Mouse (Mus musculus): ENCODE data around the gene Gas6.
A peak's percentile ranks its signal among the peaks of the same experiment; 100 is the strongest.

Gene Gas6

DNA sequence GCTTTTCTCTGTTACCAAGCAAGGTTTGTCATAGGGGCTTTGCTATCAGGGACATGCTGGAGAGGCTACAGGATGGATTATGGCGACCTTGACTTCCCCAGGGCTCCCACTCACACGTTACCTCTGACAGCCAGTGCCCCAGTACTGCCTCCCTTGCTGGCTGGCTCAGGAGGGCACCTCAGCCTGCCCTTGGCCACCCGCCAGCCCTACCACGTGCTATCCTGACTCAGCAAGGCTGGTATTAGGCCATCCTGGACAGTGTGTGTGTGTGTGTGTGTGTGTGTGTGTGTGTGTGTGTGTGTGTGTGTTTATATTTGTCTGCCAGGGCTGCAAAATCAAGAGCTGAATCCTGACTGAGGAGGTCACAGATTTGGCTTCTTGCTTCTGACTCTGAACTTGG, 12.6 kb upstream of the Gas6 start:
- DNase-seq (ENCODE audit: low read depth, low spot score): no peak

DNA sequence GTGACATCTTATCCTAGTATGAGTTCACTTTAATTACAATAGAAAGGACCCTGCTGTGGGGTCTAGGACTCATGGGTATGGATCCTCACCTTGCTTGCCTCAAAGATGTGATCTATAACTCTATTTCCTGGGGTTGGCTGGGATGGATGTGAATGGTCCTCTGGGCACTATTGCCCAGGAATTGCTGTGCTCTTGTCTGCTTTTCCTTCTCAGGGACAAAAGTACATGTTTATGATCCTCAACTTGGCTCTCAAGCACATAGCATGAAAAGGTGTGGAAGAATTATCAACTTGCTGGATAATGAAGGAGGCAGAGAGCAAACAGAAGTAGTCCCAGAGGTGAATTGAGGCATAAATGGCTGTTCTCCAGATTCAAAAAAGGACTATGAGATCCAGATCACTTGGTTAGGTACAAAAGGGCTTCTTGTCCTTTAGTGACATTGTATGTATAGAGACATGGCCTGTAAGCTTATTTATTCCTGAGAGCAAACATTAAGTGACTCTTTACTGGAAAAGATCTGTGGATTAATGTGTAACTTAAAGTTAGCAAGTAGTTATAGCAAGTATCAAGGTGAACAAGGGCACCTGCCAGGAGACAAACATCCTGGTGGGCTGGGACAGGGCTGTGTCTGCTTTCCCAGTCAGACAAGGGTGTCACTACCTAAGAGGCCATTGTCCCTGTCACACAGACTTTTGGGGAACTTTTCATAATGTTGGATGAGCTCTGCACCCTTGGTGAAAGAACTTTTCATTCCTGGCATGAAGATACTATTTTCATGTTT, 10.8 kb upstream of the Gas6 start:
- no peak for DNase-seq (ENCODE audit: low read depth, low spot score)

DNA sequence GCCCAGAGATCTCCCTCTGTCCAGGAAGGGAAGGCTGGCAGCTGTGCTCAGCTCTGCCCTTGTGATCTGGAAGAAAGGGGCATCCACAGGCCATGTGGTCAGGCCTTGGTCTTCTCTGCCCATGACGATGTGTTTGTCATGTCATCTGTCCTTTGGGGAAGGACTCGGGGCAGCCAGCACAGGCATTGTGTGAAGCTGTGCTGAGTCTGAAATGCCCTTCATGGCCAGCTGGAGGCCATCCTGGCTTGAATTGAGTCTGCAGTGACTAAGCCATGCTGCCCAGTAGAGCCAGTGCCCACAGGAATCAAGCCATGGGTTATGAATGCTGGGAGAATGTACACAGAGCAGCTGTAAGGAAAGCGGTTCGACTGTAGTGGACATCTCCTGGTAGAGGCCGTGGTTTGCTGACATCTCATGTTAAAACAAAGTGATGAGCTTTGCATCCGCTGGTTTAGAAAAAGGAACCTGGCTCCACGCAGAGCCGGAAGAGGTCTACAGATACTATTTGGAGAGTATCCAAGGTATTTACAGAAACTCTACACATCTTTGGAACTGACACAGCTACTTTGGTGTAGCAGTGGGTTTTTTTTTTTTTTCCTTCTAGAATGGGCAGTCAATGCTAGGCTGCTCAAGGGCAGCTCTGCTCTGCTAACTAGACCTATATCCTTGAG, 9.8 kb upstream of the Gas6 start:
- DNase-seq (ENCODE audit: low read depth, low spot score): no peak

DNA sequence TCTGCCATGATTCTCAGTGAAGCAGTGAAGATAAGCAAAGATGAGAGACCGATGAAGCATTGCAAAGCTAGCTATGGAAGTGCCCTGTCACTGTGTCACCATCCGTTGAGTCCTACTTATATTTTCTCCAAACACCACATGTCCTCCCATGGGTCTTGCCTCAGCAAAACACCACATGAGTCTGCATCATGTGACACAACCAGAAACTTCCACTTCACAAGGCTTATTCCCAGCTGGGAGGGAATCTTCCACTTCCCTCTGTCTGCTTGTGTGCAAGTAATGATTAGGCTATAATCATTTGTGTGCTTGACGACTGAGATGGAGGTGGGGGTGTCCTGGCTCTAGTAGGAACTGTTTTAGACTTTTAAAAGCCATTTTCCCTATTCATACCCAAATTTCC, 6.9 kb upstream of the Gas6 start:
- DNase-seq (ENCODE audit: low read depth, low spot score): no peak

DNA sequence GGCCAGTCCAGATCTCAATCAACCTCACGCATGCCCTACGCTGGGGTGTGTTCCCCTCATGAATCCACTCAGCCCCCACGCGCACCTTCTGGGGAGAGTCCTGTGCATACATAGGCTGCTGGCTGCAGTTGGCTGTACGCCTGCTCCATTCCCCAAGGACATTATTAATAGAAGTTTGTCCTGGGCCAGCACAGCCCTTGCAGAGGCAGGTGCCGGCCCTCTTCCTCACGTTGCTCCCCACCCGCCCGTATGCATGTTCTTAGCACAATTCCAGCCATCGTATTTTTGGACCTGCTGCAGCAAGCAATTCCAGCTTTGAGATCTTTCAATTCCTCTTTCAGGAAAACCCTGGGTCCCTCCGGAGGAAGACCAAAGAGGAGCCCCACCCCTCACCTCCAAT, 1.3 kb downstream of the Gas6 start:
- DNase-seq (ENCODE audit: low read depth, low spot score): no peak

DNA sequence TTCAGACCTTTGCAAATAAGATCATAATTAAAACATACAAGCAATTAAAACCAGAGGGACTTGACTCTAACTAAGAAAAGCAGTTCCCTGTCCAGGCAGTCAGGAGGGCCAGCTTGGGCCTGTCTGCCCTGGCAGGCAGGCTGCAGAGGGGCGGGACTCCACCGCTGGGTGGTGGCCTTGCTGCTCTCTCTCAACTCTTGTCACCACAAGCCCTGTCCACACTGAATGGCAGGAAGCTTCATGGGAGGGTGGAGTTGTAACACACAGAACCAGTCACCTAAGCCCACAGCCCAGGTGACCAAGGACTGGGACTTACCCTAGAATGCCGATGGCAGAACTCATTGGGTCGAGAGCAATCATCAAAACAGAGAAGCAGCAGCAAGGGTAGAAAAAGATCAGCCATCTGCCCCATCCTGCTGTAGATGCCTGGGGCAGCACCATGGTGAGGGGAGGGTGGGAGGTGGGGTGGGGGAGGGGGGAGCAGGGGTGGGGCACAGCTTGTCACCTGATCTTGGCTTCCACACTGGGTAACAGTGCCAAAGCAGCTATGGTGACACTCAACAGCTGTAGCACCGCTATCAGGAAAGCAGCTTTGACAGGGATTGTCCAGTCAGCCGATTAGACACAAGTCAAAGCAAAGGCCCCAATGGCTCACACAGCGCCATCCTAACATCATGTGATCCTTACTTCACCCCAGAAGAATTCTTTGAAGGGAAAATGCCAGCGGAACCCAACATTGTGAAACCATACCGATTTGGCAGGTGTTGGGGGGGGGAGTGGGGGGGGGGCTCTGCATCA, 1.9 kb downstream of the Gas6 start:
- DNase-seq (ENCODE audit: low read depth, low spot score): no peak

DNA sequence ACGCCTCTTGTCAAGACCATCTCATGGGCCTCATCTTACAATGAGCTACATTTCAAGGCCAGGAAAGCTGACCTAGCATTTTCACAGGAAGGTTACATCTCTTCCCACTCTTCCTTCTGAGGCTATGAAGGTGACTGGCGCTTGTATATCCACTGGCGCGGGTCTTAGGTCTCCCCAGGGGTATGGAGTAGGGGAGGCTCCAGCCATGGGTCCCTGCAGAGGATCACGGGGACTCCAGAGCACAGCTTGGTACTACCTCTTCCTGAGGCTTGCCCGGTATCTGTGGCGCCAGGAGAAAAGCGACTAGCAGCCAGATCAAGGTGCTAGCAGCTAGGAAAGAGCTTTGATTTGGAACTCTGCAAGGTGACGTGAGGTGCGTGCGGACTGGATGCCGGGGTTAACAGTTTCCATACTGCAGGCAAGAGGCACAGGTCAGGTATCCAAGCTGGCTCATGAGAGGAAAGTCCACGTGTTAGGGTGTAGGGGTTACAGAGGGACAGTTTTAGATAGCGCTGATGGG, 2.7 kb downstream of the Gas6 start:
- DNase-seq (ENCODE audit: low read depth, low spot score): no peak

DNA sequence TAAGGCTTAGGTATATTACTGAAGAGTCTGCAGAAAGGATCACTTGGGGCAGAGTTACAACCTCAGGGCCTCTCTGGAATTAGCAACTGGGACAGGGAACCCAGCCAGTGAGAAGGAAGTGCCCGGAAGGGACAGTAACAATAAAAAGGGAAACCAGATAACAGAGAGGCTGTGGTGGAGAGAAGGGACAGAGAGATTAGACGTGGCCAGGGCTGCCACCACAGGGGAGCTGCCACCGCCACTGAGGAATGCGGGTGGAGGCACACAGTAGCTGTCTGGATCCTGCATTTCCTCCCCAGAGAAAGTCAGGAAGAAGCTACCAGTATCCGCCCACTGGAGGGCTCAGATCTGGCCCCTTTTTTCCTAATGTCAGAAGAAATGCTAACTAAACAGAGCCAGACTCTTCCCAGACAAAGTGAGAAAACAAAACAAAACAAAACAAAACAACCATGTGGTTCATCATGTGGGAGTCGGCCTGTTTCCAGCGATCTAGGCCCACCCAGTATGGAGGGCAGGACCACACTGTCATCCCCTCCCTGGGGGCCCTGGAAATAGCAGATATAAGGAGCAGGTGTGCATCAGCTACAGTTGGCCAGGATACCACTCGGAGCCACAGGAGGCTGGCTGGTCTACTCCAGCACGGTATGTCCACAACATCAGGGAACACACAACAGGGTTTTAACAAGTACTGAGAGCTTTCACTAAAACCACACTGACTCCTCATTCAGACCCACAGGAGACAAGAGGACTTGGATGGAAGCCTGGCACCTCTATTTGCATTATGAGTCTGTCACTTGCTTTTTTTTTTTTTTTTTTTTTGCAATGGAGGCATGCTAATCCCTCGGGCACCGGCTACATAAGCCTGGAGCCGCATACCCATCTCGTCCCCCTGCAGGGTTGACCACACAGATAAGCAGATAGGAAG, 4.0 kb downstream of the Gas6 start:
- DNase-seq (ENCODE audit: low read depth, low spot score): no peak

DNA sequence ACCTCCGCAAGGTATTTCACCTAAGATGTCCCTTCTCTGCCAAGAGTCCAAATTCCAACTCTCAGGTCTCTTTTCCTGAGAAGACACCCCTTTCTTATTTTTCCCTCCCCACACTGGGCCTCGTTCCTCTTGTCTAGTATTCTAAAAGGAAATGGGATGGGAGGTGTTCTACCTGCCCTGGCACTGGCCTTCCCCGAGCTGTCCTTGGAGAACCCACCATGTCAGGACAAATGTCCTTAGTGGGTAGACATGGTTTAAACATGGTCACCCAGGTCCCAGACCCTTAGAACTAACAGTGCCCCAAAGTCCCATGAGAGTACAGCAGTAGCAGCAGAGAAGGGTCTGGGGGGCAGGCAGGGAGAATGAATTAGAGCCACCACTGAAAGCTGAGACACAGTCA, 4.9 kb downstream of the Gas6 start:
- DNase-seq (ENCODE audit: low read depth, low spot score): no peak

DNA sequence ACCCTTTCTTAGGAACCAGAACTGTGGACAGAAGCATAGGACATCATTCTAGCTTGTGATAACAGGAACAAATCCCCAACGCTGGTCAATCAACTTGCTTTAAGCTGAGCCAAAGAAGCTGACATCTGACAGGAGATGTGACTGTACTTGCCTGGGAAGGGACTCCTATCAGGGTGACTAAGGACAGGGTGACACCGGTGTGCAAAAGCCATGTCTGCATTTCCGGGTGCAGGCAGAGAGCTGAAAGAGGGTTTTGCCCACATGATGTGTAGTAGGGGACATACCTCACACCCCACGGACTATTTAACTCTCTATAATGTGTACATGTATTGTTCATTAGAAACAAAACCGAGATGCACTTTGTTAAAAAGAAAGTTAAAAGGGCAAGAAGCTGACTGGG, 11.1 kb downstream of the Gas6 start:
- no peak for DNase-seq (ENCODE audit: low read depth, low spot score)

DNA sequence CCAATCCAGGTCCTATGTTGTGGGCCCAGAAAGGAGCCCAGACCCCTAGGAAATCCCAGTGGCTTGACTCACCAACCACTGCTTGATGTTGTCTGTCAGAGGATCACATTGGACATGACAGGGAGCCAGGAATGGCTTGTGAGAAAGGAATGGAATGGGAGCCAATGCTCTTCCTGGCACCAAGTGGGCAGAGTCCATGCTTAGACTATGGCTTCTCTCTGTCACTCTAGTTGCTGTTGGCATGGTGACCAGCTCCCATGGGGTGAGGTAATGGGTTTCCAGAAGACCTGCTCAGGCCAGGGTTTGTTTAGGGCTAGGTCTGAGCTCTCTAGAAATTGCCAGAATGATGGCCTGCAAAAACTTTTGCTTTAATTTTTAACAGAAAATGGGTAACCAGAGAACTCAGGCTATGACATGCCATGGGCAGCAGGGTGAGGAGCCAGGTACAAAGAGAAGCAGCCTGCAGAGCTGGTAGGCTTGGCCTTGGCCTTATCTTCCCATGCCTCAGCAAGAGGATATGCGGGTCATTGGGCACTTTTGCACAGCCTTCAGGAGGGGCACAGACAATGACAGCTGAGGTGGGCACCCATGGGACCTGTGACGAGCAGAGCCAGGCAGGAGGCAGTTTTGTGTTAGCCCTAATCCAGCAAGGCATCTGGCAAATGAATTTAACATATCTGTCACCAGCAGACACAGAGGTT, 12.0 kb downstream of the Gas6 start:
- DNase-seq (ENCODE audit: low read depth, low spot score): no peak

DNA sequence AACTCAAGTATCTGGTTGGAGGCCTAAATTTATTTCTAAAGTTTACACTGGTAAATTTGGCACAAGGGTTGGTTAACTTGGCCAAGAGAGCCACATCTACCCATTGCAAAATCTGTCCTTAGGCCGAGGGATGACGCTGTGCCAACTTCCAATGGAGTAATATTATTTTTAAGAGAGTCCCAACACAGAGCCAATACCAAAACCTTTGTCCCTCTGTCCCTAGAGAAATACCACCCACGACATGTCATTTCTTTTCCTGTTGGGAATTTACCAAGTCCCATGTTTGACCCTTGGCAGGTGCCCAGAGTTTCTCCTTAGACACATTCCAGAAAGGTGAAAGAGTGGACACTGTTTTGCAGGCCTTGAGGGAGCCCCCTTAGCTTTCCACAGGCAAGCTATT, 12.7 kb downstream of the Gas6 start:
- no peak for DNase-seq (ENCODE audit: low read depth, low spot score)

DNA sequence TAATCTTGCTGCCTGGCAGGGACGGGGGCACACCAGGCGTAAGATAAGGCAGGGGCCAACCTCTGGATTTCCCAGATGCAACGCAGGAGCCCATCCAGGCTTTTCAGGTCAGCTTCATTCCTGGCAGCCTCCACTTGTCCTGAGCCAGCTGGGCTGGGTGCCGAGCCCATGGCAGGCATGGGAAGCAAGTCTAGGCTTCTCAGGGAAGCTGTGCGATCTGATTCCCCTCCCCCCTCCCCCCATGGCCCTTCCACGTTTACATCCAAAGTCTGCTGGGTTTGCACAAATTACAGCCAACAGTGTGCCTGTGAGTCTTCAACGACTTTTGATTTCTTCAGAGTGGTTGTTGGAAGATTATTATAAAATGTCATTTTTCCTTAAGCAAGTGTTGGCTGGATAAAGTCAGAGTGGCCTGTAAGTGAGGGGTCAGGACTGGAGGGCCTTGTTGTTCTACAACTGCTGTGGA, 13.2 kb downstream of the Gas6 start:
- DNase-seq (ENCODE audit: low read depth, low spot score): no peak

DNA sequence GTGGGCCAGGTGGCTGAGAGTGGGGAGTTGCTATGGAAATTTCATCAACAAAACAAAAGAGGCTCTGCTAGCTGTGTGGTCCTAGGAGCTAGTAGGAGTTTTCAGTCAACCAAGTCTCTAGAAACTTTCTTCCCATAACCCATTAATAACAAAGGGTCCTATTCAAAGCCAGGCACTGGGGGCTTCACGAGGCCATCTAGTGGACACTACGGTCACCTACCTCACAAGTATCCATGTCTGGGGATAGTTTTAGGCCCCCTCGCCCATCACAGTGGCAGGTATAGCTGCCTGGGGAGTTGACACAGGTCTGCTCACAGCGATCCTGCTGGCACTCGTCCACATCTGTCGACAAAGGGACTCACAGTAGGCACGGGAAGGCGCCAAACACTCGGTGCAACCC, 18.4 kb downstream of the Gas6 start:
- DNase-seq (ENCODE audit: low read depth, low spot score): peak; percentile 23

DNA sequence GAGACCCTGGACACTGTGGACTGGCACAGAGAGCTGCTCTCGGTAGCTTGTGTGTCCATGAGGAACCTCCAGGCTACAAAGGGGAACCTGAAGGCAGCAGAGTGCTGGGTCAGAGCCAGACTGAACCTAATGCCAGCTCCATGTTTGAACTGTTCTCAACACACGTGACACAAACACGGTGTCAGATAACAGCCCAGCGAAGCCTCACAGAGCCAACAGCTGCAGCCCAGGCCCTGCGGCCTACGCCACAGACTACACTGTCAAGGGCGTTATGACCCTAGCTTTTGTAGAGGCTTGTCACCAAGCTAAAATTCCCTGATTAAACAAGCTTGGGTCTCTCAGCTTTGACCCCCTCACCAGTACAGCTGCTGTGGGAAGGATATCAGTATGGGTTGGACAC, 22.0 kb downstream of the Gas6 start:
- peak; percentile 52 for DNase-seq (ENCODE audit: low read depth, low spot score)

DNA sequence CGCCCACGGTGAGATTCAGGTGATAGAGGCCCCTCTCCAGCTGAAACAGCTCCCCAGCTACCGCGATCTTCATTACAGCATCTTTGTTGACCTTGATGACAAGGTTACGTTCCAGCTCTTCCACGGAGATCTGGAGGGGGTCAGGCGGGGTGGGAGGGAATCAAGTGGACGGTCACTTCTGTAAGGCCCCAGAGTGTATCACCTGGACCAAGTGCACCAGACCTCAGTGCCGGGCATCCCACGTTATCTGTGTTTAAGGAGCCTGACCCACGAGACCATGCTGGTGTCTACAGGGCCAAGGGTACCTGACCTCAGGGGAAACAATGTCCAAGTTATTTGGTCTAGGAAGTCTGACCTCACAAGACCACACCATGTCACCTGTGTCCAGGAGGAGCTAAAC, 22.8 kb downstream of the Gas6 start:
- DNase-seq (ENCODE audit: low read depth, low spot score): no peak

DNA sequence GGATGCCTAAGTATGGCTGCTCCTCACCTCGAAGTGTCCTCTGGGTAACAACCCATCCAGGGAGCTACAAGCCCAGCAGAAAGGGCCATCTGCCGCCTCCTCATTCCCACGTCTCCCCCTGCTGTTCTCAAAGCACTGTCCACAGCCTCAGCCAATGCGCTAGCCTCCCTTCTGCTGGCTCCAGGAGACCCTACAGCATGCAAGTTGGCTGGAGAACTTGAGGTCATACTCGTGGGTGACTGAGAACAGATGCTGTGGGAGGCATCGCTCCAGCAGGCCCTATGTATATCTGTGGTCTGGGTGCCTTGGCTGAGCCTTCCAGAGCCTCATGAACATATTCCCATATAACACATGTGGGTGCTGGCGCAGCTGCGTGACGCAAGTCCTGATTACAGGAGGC, 25.6 kb downstream of the Gas6 start:
- DNase-seq (ENCODE audit: low read depth, low spot score): no peak

DNA sequence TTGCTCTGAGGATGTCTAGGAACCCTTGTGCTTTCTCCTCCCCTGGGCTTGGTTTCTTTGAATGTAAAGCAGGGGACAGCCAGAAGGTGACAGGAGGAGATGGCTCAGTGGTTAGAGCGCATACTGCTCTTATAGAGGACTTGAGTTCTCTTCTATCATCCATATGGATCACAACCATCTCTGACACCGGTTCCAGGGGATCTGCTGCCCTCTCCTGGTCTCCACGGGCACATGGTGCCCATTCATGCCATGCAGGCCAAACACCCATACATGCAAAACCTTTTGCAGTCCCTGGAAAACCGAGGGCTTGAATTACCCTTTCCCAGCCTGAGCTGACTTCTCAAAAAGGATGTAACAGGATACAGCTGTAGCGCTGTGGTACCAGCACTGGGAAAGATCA, 27.3 kb downstream of the Gas6 start:
- DNase-seq (ENCODE audit: low read depth, low spot score): no peak

DNA sequence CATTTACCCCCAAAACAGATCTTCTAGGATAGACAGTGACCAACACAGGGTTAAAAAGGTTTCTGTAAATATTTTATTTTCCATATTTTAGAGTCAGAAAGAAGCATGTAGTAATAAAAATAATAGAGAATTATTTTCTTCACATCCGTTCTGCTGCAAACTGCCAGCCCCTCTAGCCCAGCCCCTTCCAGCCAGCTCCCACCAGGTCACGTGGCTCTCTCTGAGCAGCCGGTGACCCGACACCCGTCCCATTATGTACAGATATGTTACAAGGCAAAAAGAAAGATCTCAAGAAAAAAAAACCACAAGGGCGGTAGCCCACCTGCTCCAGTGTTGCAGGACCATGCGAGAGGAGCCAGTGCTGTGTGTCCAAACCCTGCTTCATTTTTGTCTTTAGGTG, 29.0 kb downstream of the Gas6 start:
- no peak for DNase-seq (ENCODE audit: low read depth, low spot score)

DNA sequence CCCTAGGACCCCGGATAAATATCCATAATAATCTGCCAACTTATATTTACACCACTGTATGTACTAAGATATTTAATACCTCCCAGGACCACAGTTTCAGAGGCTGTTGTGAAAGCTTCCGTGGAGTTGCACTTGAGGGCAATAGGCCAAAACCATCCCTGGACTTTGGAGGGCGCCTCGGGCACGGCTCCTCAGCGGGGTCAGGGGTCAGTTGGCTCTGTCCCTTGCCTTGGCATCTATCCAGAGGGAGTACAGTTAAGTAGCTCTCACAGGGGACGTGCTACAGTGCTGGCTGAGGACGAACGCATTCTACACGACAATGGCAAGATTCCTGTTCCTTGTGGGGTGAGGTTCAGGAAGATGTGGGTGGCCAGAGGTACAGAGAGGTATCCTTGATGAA, 31.9 kb downstream of the Gas6 start:
- DNase-seq (ENCODE audit: low read depth, low spot score): no peak

DNA sequence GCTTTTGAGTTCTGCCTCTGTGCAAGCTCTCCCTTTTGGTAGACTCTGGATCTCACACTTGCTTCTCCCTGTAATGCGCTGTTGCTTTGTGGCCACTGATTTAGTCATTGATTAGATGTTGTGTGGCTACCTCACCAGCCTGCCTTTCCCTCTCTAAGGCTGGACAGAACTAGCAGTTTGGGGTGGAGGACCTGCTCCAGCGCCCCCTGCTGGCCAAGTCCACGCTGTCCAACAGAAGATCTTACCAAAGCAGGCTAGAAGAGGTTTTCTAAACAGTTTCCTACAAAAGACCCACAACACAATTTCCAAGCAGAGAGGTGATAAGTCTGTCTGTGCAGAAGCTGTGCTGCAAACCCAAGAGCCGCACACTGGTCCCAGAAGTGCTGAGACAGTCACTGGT, 32.4 kb downstream of the Gas6 start:
- DNase-seq (ENCODE audit: low read depth, low spot score): peak; percentile 54
